Mouse (Mus musculus) lung, postnatal 36 days (tissue): ENCODE data around the gene 1700001P01Rik.
"Not testable (repeated sequence)": the region's sequence is repeated elsewhere in the genome, so short reads cannot be mapped to it uniquely, and the experiment has no call there.

Experiments
- DNase-seq: peaks from one replicate; pipeline ENCODE4 v3.0.0; 2022; ENCODE audit warnings: mixed read lengths

Gene 1700001P01Rik

DNA sequence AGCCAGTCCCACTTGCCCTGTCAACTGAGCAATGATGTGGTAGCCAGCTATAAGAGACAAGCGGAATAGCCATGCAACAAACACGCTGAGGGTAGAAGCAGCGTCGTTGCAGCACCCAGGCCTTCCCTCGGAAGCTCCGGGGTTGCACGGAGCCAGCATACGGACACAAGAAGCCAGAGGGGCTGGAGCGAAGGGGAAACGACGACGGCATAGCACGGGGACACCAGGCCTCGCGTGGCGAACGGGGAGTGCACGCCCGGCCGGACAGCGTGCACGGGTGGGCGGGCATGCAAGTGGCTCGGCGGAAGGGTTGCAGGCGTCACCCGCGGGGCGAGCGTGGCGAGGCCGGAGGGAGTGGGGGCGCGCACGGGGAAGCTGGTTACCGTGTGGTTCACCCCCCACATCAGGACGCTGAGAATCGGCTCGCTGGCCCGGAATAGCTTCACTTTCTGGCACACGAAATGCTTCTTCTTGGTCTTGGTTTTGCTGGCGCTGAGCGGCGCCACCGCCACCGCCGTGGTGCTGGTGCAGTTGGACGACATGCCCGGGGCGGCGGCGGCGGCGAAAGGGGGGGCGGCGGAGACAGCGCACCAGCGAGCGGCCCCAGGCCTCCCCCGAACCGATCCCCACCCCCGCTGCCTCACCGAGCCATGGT is 31.5 kb downstream of the 1700001P01Rik start, which contains the start of gene Pip4k2b:
Pip4k2b (minus strand) TSS at position 642 of the 655 bp plus-strand sequence.
- DNase-seq = peak; percentile 57

DNA sequence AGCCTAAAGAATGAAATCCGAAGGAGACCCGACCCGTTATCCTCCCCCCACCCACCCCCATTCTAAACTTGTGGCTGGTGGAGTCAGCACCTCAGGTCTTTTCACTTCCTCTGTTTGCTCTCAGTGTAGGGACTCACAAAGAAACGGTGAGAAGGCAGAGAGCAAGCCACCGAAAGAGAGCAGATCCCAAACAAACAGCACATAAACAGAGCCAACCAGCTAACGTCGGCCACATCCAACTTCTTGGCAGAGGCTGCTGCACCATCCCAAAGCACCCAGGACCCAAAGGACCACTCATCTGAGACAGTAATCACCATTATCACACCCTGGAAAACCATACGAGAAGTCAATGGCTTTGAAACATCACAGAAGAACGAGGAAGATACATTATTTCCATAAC is 32.3 kb downstream of the 1700001P01Rik start:
- DNase-seq = no peak

DNA sequence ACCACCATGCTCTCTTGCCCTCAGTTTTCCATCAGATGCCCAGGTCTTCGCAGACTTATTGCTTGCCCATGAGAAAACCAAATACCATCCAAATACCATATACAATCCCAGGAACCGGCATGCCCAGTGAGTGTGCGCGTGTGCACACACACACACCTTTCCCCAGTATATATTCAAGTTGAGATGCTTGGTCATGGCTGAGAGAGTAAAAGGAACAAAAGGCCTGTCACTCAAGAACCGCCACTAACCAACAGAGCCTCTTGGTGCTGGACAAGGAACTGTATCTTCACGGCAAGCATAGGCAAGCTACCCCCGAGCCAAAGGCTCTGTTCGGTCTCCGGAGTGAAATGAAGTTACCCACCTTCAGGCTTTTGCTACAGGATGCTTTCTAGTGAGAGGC is 33.1 kb downstream of the 1700001P01Rik start:
- no peak for DNase-seq

DNA sequence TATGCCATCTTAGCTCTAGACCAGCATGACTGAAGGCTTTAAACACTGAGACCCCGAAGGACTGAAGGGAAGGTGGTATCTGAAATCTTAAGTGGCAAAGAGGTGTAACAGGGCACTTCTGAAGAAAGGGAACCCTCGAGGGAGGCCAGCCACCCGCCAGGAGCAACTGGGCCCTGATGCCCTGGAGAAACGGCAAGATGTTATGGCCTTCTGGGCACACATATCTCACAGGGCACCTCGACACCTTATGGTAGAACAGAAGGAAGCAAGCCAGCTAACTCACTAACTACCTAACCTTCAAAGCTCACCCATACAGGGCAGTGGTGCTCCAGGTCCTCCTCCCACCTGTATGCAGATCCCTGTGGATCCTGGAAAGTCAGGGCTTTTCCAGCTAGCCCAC is 33.6 kb downstream of the 1700001P01Rik start:
- DNase-seq = no peak

DNA sequence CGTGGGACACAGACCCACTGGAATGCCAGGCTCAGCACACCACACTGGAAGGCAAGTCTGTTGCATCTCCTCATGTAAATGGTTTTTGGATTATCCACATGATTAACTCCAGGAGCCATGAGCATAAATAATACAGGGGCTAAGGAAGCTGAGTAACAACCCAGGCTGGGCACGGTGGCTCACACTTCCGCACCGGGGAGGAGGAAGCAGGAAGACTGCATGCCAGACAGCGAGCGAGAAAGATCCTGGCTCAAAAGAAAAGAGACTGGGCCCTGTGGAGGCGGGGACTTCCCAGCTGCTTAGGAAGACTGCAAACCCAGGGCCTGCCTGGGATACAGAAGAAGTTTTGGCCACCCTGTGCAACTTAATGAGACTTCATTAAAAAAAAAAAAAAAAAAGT is 35.5 kb downstream of the 1700001P01Rik start:
- DNase-seq = peak; percentile 58

DNA sequence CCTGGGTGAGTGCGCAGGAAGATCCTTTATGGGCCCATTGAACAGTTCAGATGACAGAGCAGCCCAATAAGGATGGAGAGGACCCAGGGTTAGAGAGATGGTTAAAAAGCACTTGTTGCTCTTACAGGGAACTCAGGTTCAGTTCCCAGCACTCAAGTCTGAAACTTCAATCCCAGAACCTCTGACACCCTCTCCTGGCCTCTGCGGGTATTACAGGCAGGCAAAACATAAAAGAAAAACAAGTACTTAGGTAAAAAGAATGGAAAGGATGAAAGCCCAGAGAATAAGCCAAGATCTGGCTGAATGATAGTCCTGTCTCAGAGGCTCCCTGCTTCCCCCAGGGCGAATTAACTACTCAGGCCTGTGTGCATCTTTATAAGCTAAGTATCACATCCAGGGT is 36.6 kb downstream of the 1700001P01Rik start:
- no peak for DNase-seq

DNA sequence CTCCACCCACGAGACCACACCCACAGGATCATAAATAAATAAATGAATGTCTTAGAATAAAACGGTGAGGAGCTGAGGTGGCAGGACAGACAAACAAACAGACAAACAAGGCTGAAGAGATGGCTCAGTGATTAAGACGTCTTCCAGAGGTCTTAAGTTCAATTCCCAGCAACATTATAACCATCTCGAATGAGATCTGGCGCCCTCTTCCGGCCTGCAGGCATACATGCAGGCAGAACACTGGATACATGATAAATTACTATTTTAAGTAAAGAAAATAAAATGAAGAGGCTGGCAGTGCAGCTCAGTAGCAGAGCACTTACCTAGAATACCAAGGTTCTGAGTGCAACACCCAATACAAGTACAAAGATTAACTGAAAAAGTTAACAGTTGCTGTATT is 37.0 kb downstream of the 1700001P01Rik start:
- DNase-seq = no peak

DNA sequence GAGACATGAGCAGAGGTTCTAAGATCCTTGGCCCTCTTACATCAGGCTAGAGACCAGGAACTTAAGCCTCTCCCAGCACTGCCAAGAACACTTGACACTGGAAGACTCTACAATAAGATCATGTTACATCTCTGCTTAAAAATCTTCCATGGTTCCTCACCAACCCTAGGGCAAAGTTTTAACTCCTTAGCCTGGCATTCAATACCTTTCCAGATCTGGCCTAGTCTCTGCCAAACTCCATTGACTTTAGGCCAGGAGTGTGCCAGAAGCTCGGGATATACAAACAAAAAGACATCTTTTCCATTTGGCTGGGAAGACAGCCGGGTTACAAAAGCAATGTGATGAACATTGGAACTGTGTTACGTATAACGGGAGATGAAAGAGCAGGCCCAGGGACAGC is 38.1 kb downstream of the 1700001P01Rik start:
- DNase-seq = no peak

DNA sequence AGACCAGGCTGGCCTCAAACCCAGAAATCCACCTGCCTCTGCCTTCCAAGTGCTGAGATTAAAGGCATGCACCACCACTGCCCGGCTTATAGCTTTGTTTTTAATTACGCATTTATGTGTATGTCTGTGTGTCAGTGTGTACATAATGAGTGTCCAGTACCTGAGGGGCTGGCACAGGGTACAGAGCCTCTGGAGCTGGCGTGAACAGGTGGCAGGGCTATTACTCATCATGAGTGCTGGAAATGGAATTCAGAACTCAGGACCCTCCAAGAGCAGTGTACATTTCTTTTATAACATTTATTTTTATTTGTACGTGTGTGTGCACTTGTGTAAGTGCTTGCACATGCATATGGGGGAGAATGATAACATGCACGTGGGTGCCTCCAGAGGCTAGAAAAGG is 39.1 kb downstream of the 1700001P01Rik start:
- no peak for DNase-seq

DNA sequence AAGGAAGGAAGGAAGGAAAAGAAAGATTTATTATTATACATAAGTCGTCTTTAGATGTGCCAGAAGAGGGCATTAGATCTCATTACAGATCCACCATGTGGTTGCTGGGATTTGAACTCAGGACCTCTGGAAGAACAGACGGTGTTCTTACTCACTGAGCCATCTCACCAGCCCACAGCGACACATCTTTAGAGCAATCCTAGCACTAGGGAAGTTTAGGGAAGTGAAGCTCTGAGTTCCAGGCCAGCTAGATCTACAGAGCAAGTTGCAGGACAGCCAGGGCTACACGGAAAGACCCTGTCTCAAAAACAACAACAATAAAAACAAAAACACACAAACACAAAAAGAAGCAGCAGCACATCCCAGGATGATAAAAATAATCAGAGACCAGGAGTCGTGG is 40.9 kb downstream of the 1700001P01Rik start:
- DNase-seq = not testable (repeated sequence)

DNA sequence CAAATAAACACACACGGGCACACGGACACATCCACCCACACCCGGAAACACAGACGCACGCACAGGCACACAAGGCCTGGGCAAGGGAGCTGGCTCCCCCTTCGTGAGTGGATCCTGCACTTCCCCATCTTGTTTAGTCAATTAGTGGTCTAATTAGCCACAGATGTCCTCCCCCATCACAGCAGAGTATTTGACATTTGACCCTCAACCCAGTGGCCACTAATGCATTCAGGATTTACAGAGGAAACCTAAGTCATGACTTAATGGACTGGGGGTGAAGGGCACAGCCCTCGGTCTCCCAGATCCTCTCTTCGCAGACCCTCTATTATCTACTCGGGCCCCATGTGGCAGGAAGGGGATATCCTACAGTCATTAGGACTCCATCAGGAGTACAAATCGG is 42.0 kb downstream of the 1700001P01Rik start:
- no peak for DNase-seq

DNA sequence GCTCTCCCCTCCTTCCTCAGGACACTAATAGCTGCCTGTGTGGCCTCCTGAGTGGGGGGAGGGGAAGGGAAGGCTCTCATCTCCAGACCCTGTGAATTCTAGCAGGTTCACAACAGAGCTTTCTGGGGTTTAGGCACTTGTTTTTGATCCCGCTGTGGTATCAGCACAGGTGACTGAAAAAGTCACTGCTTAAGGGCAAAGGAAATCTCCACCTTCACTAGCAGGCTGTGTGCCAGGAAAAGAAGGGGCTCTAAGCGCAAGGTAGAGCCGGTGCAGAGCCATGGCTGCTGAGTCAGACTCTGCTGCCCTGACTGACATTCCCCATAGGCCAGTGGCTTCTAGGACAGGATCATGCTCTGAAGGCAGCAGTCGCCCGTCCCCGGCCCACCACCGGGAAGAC is 47.0 kb downstream of the 1700001P01Rik start:
- no peak for DNase-seq

DNA sequence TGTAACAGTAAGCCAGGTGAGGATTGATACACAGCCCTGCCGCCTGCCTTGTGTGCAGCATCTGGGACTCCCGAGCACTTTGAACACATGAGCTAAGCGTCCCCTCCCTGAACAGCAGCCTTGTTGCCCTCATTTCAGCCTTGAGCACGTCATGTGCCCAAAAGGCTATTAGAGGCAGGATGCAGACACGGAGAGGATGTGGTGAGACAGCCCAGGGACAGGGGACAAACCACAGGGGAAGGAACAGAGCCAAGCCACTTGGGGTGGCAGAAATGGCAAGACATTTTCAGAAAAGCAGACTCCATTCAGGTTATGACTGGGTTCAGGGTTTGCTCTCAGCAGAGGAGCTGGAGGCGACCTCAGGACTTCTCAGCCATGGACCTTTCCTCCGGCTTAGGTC is 47.4 kb downstream of the 1700001P01Rik start:
- DNase-seq = peak; percentile 28

DNA sequence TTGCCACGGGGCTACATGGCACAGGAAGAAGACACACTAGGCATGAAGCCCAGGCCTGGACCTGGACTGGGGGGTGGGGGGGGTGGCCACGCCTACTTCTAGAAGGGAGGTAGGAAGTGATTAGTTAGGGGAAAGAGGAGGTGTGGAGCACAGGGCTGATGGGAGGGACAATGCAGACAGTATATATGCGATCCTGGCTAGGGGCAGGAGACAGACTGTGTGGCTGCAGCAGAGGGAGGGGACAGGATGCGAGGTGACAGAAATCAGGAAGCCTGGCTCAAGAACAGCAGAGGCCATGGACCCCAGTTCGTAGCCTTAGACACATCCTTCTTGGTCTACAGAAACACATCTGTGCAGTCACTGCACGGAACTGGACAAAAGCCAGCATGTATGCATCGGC is 52.0 kb downstream of the 1700001P01Rik start:
- no peak for DNase-seq
